Mouse (Mus musculus) stomach, postnatal 0 days (tissue): ENCODE measurements around the gene Isy1. TPM values are rescaled to one million over a fixed set of nuclear protein-coding genes. Genes with fewer than 3 reads are reported as not detected.

Experiments
- ATAC-seq: fragments of 200-750 bp; cut with Nextera tagmentation; 2 replicates; pipeline ENCODE4 v1.8.0; 2017; ENCODE audit not compliant: low FRiP score, low TSS enrichment
- DNase-seq: peaks from one replicate; pipeline ENCODE4 v3.0.0-alpha.2; 2016; ENCODE audit warnings: low spot score
- H3K27ac ChIP-seq: fragments of 300-500 bp; sonication (generic); replicated peaks from 2 replicates; pipeline ENCODE4 v1.5.1; 2014; ENCODE audit warnings: mild to moderate bottlenecking, control low read depth
- H3K27me3 ChIP-seq: fragments of 300-500 bp; sonication (generic); 2 replicates; pipeline ENCODE4 v1.6.1; 2014; ENCODE audit warnings: low read length; ENCODE audit not compliant: control insufficient read depth, insufficient read depth
- H3K36me3 ChIP-seq: fragments of 300-500 bp; sonication (generic); 2 replicates; pipeline ENCODE4 v1.6.1; 2014; ENCODE audit warnings: low read length, mixed read lengths; ENCODE audit not compliant: control insufficient read depth, insufficient read depth
- H3K4me1 ChIP-seq: fragments of 300-500 bp; sonication (generic); replicated peaks from 2 replicates; pipeline ENCODE4 v1.6.1; 2014; ENCODE audit warnings: antibody characterized with exemption; ENCODE audit not compliant: control insufficient read depth, insufficient read depth
- H3K4me2 ChIP-seq: fragments of 300-500 bp; sonication (generic); replicated peaks from 2 replicates; pipeline ENCODE4 v1.6.1; 2014; ENCODE audit warnings: low read depth, mild to moderate bottlenecking, control low read depth, moderate library complexity
- H3K4me3 ChIP-seq: fragments of 300-500 bp; sonication (generic); 2 replicates; pipeline ENCODE4 v1.5.1; 2014; ENCODE audit warnings: low read depth, low read length, control low read depth
- H3K9ac ChIP-seq: fragments of 300-500 bp; sonication (generic); 2 replicates; pipeline ENCODE4 v1.6.1; 2014; ENCODE audit warnings: mild to moderate bottlenecking, low read length, control low read depth, mixed read lengths
- H3K9me3 ChIP-seq: fragments of 300-500 bp; sonication (generic); 2 replicates; pipeline ENCODE4 v1.6.1; 2016; ENCODE audit warnings: low read length; ENCODE audit not compliant: control insufficient read depth
- CTCF ChIP-seq: IDR thresholded peaks from 2 replicates; pipeline ENCODE4 v1.5.1; 2016; ENCODE audit warnings: antibody characterized with exemption, low read depth, mild to moderate bottlenecking, moderate library complexity
- EP300 ChIP-seq: optimal IDR thresholded peaks from 2 replicates; pipeline ENCODE3; 2016; ENCODE audit warnings: antibody characterized with exemption
- WGBS: fragments of 180-500 bp; shearing (Covaris S2); extraction: QIAGEN DNeasy Blood & Tissue Kit; methylation state at CpG from one replicate; pipeline ENCODE4 v1.1.7; 2014; 5-methylcytosine and 5-hydroxymethylcytosine counted together
- polyA plus RNA-seq: library from polyadenylated mRNA; unstranded; fragments of >200 nt; fragmentation: Nextera tagmentation; extraction: Ambion mirVana; gene quantifications from 2 replicates; pipeline ENCODE4 v1.2.1, GENCODE M21; 2015

Gene Isy1
- polyA plus RNA-seq, 1 experiment from 2014 or later, result 27.5 TPM

- WGBS, result 69% methylated on average over 7 of the region's 7 CpGs
Observed at GRCm38 (mm10) chr6:87871240-87871639, 32.6 kb upstream of the Isy1 start.

GRCm38 (mm10) chr6:87870440-87870839 is 31.8 kb upstream of the Isy1 start:
- Histone ChIP-seq H3K27ac (no peak overlapping the region), H3K4me1 (no peaks in the 10 kb centered on the region)
- 32% methylated on average over 1 of the region's 1 CpGs for WGBS

More at GRCm38 (mm10) chr6:87871240-87871639, 32.6 kb upstream of the Isy1 start:
- no peaks in the 10 kb centered on the region for H3K36me3 ChIP-seq
- H3K4me3 ChIP-seq, result no peak overlapping the region
- no peak overlapping the region for H3K9ac ChIP-seq
- H3K9me3 ChIP-seq, result no peaks in the 10 kb centered on the region
- no peaks in the 10 kb centered on the region for H3K27me3 ChIP-seq
- no peaks in the 10 kb centered on the region for H3K4me1 ChIP-seq
- TF ChIP-seq CTCF (no peak), EP300 (no peak)
- no peak for ATAC-seq
- DNase-seq, result no peak
- H3K27ac ChIP-seq, result no peak overlapping the region
- H3K4me2 ChIP-seq, result no peak overlapping the region

GRCm38 (mm10) chr6:87868871-87869506 is 30.4 kb upstream of the Isy1 start:
- Histone ChIP-seq H3K9ac (no peak overlapping the region), H3K4me2 (no peak overlapping the region), H3K9me3 (no peaks in the 10 kb centered on the region), H3K27ac (peak overlapping the region; percentile 45; the same call in 1 of the 2 replicates), H3K4me1 (no peaks in the 10 kb centered on the region), H3K36me3 (no peaks in the 10 kb centered on the region), H3K27me3 (no peaks in the 10 kb centered on the region), H3K4me3 (no peak overlapping the region)
- peak; percentile 81 for DNase-seq
- TF ChIP-seq CTCF, result no peak
- peak; percentile 25 for TF ChIP-seq EP300
- peak; percentile 94 for ATAC-seq
- WGBS, result 41% methylated on average over 9 of the region's 9 CpGs

More at GRCm38 (mm10) chr6:87870440-87870839, 31.8 kb upstream of the Isy1 start:
- DNase-seq, result no peak
- Histone ChIP-seq H3K36me3 (no peaks in the 10 kb centered on the region), H3K9me3 (no peaks in the 10 kb centered on the region), H3K27me3 (no peaks in the 10 kb centered on the region), H3K4me2 (no peak overlapping the region), H3K9ac (no peak overlapping the region), H3K4me3 (no peak overlapping the region)
- TF ChIP-seq EP300 (no peak), CTCF (no peak)
- no peak for ATAC-seq

GRCm38 (mm10) chr6:87867256-87867655 is 28.7 kb upstream of the Isy1 start:
- no peaks in the 10 kb centered on the region for H3K27me3 ChIP-seq
- WGBS, result 45% methylated on average over 2 of the region's 2 CpGs
- DNase-seq, result no peak
- no peak for TF ChIP-seq EP300
- TF ChIP-seq CTCF, result no peak
- no peaks in the 10 kb centered on the region for H3K9me3 ChIP-seq
- no peak overlapping the region for H3K4me2 ChIP-seq
- no peak overlapping the region for H3K9ac ChIP-seq
- no peak overlapping the region for H3K4me3 ChIP-seq
- no peaks in the 10 kb centered on the region for H3K4me1 ChIP-seq
- no peak for ATAC-seq
- H3K36me3 ChIP-seq, result no peaks in the 10 kb centered on the region
- no peak overlapping the region for H3K27ac ChIP-seq

- Histone ChIP-seq H3K27me3 (no peaks in the 10 kb centered on the region), H3K36me3 (no peaks in the 10 kb centered on the region), H3K9ac (no peak overlapping the region), H3K4me2 (no peak overlapping the region), H3K27ac (no peak overlapping the region), H3K4me1 (no peaks in the 10 kb centered on the region), H3K9me3 (no peaks in the 10 kb centered on the region), H3K4me3 (no peak overlapping the region)
- DNase-seq (no peak), ATAC-seq (no peak)
- 76% methylated on average over 6 of the region's 6 CpGs for WGBS
- no peak for TF ChIP-seq CTCF
- TF ChIP-seq EP300, result no peak
Observed at GRCm38 (mm10) chr6:87866211-87866610, 27.6 kb upstream of the Isy1 start.

GRCm38 (mm10) chr6:87857071-87857470 is 18.5 kb upstream of the Isy1 start:
- no peak for ATAC-seq
- no peak overlapping the region for H3K4me2 ChIP-seq
- no peak overlapping the region for H3K27ac ChIP-seq
- no peaks in the 10 kb centered on the region for H3K36me3 ChIP-seq
- H3K9me3 ChIP-seq, result no peaks in the 10 kb centered on the region
- TF ChIP-seq EP300 (no peak), CTCF (no peak)
- H3K4me1 ChIP-seq, result no peaks in the 10 kb centered on the region
- no peak overlapping the region for H3K4me3 ChIP-seq
- WGBS, result 46% methylated on average over 1 of the region's 1 CpGs
- no peak overlapping the region for H3K9ac ChIP-seq
- H3K27me3 ChIP-seq, result no peaks in the 10 kb centered on the region
- no peak for DNase-seq
